In genomic region chr10:128194551-128195461, GRCm38 (mm10) we compare ENCODE assay signal across 8 mouse cellular contexts. TPM values are rescaled to one million over a fixed set of nuclear protein-coding genes. Genes with fewer than 3 reads are reported as not detected.
A peak's percentile ranks its signal among the peaks of the same experiment; 100 is the strongest.
DNase-seq lines count a peak whose midpoint lies in the region; ATAC-seq and TF ChIP-seq lines count a peak whose summit lies in the region.

No protein-coding gene starts in this region.

- peak overlapping the region; percentile 57 for H3K4me3 ChIP-seq in cortical plate, adult 2 months (ENCODE audit: insufficient read depth, low read length)
- peak overlapping the region; percentile 76 for H3K4me3 ChIP-seq in hindbrain, embryonic 13.5 days
- H3K4me3 ChIP-seq in limb, embryonic 15.5 days: peak overlapping the region; percentile 73

- H3K36me3 ChIP-seq in hindbrain, embryonic 13.5 days: no peaks in the 10 kb centered on the region
- H3K36me3 ChIP-seq in limb, embryonic 15.5 days: no peaks in the 10 kb centered on the region

- H3K27ac ChIP-seq in cortical plate, adult 2 months (ENCODE audit: insufficient read depth, low read length): peak overlapping the region; percentile 4; the same call in 1 of the 2 replicates
- H3K27ac ChIP-seq in hindbrain, embryonic 13.5 days: peak overlapping the region; percentile 62
- H3K27ac ChIP-seq in limb, embryonic 15.5 days: no peak overlapping the region

- H3K9ac ChIP-seq in hindbrain, embryonic 13.5 days: peak overlapping the region; percentile 84
- H3K9ac ChIP-seq in limb, embryonic 15.5 days: peak overlapping the region; percentile 64

- peak overlapping the region; percentile 98 for H3K4me2 ChIP-seq in hindbrain, embryonic 13.5 days
- H3K4me2 ChIP-seq in limb, embryonic 15.5 days: peak overlapping the region; percentile 99

- no peaks in the 10 kb centered on the region for H3K9me3 ChIP-seq in hindbrain, embryonic 13.5 days
- no peaks in the 10 kb centered on the region for H3K9me3 ChIP-seq in limb, embryonic 15.5 days

- ATAC-seq in hindbrain, embryonic 13.5 days (ENCODE audit: low FRiP score): peak; percentile 94
- peak; percentile 82; the same call in 1 of the 2 replicates for ATAC-seq in limb, embryonic 15.5 days (ENCODE audit: insufficient number of reproducible peaks, low FRiP score, low TSS enrichment, low read depth)

- no peak for TF ChIP-seq CTCF in cortical plate, adult 2 months (IDR thresholded peaks at IDR 0.05; ENCODE audit: extremely low read depth, insufficient read depth, low read length)

- peak; percentile 98 for TF ChIP-seq POLR2A in cortical plate, adult 2 months (IDR thresholded peaks at IDR 0.05; ENCODE audit: extremely low read depth, insufficient read depth, low read length)

- no peaks in the 10 kb centered on the region for H3K4me1 ChIP-seq in cortical plate, adult 2 months (ENCODE audit: control insufficient read depth, insufficient read depth, low read length)
- peaks cover 13% of the 10 kb centered on the region for H3K4me1 ChIP-seq in hindbrain, embryonic 13.5 days (replicated peaks)
- peaks cover 9% of the 10 kb centered on the region; the same call in 1 of the 2 replicates for H3K4me1 ChIP-seq in limb, embryonic 15.5 days

- WGBS in hindbrain, embryonic 13.5 days: 1% methylated on average over 68 of the region's 79 CpGs
- WGBS in limb, embryonic 15.5 days: under 1% methylated on average over 68 of the region's 79 CpGs

- intact Hi-C loops in left cerebral cortex, postnatal 4 days (cut with DNase I): no loop called here

- peak; percentile 43 for DNase-seq in left cerebral cortex, adult 11 months (ENCODE audit: low spot score)
- no peak for DNase-seq in left cerebral cortex, postnatal 4 days
- peak; percentile 19 for DNase-seq in NIH3T3 (ENCODE audit: low read depth)
- DNase-seq in retina, postnatal 7 days (ENCODE audit: low read depth, low spot score): peak; percentile 54
- DNase-seq in thymus, postnatal 14 days: no peak

- peaks cover 43% of the 10 kb centered on the region for H3K27me3 ChIP-seq in hindbrain, embryonic 13.5 days
- peaks cover 19% of the 10 kb centered on the region for H3K27me3 ChIP-seq in limb, embryonic 15.5 days

RNA-seq across cellular contexts. Expression of gene Gls2, which starts 0.5 kb away (rescaled TPM):
- total RNA-seq in left cerebral cortex, postnatal 4 days (2021): 1 to 10 TPM; 5.9 to 7.9 TPM
- 54.8 and 59.6 TPM in 2 replicates for polyA plus RNA-seq in cortical plate, adult 2 months (2012; rRNA removed)
- polyA plus RNA-seq in hindbrain, embryonic 13.5 days (2015; fragmentation: Nextera tagmentation; extraction: Ambion mirVana): 0.75 and 1.3 TPM in 2 replicates
- polyA plus RNA-seq in limb, embryonic 15.5 days (2015; fragmentation: Nextera tagmentation; extraction: Ambion mirVana): 1.8 TPM in 2 replicates

RNA-seq across cellular contexts. Expression of gene Rbms2, which starts 14.7 kb away (rescaled TPM):
- total RNA-seq in left cerebral cortex, postnatal 4 days (2021): 10 to 100 TPM; 12.7 to 13.0 TPM
- polyA plus RNA-seq in cortical plate, adult 2 months (2012; rRNA removed): 16.5 and 16.9 TPM in 2 replicates
- polyA plus RNA-seq in hindbrain, embryonic 13.5 days (2015; fragmentation: Nextera tagmentation; extraction: Ambion mirVana): 11.1 and 13.1 TPM in 2 replicates
- polyA plus RNA-seq in limb, embryonic 15.5 days (2015; fragmentation: Nextera tagmentation; extraction: Ambion mirVana): 42.2 and 43.8 TPM in 2 replicates

RNA-seq across cellular contexts. Expression of gene Spryd4, which starts 16.8 kb away (rescaled TPM):
- 10 to 100 TPM; 14.5 to 16.3 TPM for total RNA-seq in left cerebral cortex, postnatal 4 days (2021)
- 9.0 and 10.0 TPM in 2 replicates for polyA plus RNA-seq in cortical plate, adult 2 months (2012; rRNA removed)
- polyA plus RNA-seq in hindbrain, embryonic 13.5 days (2015; fragmentation: Nextera tagmentation; extraction: Ambion mirVana): 19.6 and 21.7 TPM in 2 replicates
- 34.2 and 36.3 TPM in 2 replicates for polyA plus RNA-seq in limb, embryonic 15.5 days (2015; fragmentation: Nextera tagmentation; extraction: Ambion mirVana)

RNA-seq across cellular contexts. Expression of gene Mip, which starts 30.8 kb away (rescaled TPM):
- total RNA-seq in left cerebral cortex, postnatal 4 days (2021): not detected
- polyA plus RNA-seq in cortical plate, adult 2 months (2012; rRNA removed): not detected in 2 replicates
- polyA plus RNA-seq in hindbrain, embryonic 13.5 days (2015; fragmentation: Nextera tagmentation; extraction: Ambion mirVana): 0.14 and 0.21 TPM in 2 replicates
- polyA plus RNA-seq in limb, embryonic 15.5 days (2015; fragmentation: Nextera tagmentation; extraction: Ambion mirVana): 0.12 and 0.26 TPM in 2 replicates

RNA-seq across cellular contexts. Expression of gene Timeless, which starts 37.1 kb away (rescaled TPM):
- total RNA-seq in left cerebral cortex, postnatal 4 days (2021): 10 to 100 TPM; 11.1 to 14.7 TPM
- 3.7 and 4.3 TPM in 2 replicates for polyA plus RNA-seq in cortical plate, adult 2 months (2012; rRNA removed)
- 24.6 and 29.5 TPM in 2 replicates for polyA plus RNA-seq in hindbrain, embryonic 13.5 days (2015; fragmentation: Nextera tagmentation; extraction: Ambion mirVana)
- polyA plus RNA-seq in limb, embryonic 15.5 days (2015; fragmentation: Nextera tagmentation; extraction: Ambion mirVana): 46.2 and 46.9 TPM in 2 replicates

Comparison
In these comparisons a context has a peak if more than half of its experiments do, and no peak if none do; other contexts are left out.
1. DNase-seq: peak in left cerebral cortex, adult 11 months (single experiment), NIH3T3 (single experiment) and retina, postnatal 7 days (single experiment); none in left cerebral cortex, postnatal 4 days (single experiment) and thymus, postnatal 14 days (single experiment).
2. RNA of gene Gls2, which starts 0.5 kb away (polyA plus RNA-seq): 54.8 to 59.6 TPM in cortical plate, adult 2 months; 1.8 TPM in limb, embryonic 15.5 days and 0.75 to 1.3 TPM in hindbrain, embryonic 13.5 days; every median in the first group is over 10 times any median in the second.
3. Peak in every context shown above with its lines, with median percentiles within 50 percentile points of each other: H3K4me3 ChIP-seq.